7 mouse cellular contexts compared by ENCODE assay signal in the genomic region with DNA sequence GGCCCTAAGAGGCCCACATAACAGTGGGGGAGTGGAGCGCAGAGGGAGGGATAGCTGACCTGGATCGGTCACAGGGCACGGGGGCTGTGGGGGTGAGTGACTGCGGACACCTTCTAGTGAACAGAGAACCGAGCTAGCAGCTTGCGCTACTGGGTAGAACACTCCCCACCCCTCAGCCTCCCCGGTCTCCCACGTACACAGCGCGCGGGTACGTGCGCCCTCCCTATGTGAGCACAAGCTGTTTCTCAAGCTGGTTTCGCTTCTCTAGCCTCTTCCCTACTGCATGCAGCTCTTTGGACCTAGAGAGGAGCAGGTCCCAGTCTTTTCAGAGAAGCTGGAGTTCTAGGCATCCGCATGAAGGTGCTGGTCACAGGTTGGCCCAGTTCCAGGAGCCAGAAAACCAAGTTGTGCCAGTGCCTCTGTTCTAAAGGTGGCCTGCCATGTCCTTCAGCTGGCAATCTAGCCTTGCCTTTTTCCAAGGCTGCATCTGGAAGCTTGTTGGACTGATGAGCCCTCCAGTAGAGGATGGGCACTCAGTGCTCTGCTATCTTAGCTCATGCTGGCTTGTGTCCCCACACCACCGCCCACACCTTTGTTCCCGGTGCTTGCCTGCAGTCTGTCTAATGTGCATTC. TPM values are rescaled to one million over a fixed set of nuclear protein-coding genes. Genes with fewer than 3 reads are reported as not detected.
A peak's percentile ranks its signal among the peaks of the same experiment; 100 is the strongest.
DNase-seq lines count a peak whose midpoint lies in the region; TF ChIP-seq lines count a peak whose summit lies in the region.

No protein-coding gene starts in this region.

- DNase-seq in adrenal gland, adult 2 months = peak; percentile 87
- peak; percentile 73 for DNase-seq in embryonic facial prominence, embryonic 10.5 days (ENCODE audit: low spot score)
- peak; percentile 83 to 84 for DNase-seq in heart, adult 2 months
- peak; percentile 84 for DNase-seq in kidney, adult 18-20 months
- DNase-seq in left cerebral cortex, postnatal 4 days = peak; percentile 73
- DNase-seq in midbrain, embryonic 10.5 days (ENCODE audit: low spot score) = peak; percentile 69
- DNase-seq in spleen, adult 12 weeks (ENCODE audit: low spot score) = peak; percentile 62

- peak overlapping the region; percentile 100 for H3K4me3 ChIP-seq in embryonic facial prominence, embryonic 10.5 days
- H3K4me3 ChIP-seq in heart, adult 2 months = peak overlapping the region; percentile 97
- peak overlapping the region; percentile 92 for H3K4me3 ChIP-seq in midbrain, embryonic 10.5 days

- 4% methylated on average over 17 of the region's 17 CpGs for WGBS in embryonic facial prominence, embryonic 10.5 days
- WGBS in heart, adult 2 months = 1% methylated on average over 17 of the region's 17 CpGs
- 3% methylated on average over 17 of the region's 17 CpGs for WGBS in midbrain, embryonic 10.5 days

- peak overlapping the region; percentile 99 for H3K27ac ChIP-seq in embryonic facial prominence, embryonic 10.5 days (replicated peaks)
- peak overlapping the region; percentile 100 for H3K27ac ChIP-seq in heart, adult 2 months
- peak overlapping the region; percentile 98 for H3K27ac ChIP-seq in midbrain, embryonic 10.5 days (replicated peaks)

- no peak; the same call in 1 of the 2 replicates for TF ChIP-seq EP300 in heart, adult 2 months (IDR thresholded peaks at IDR 0.05; ENCODE audit: insufficient read depth, low read depth, low read length)

- peaks cover 36% of the 10 kb centered on the region for H3K4me1 ChIP-seq in embryonic facial prominence, embryonic 10.5 days
- peaks cover 4% of the 10 kb centered on the region for H3K4me1 ChIP-seq in heart, adult 2 months (ENCODE audit: control insufficient read depth, insufficient read depth, low read length)
- peaks cover 47% of the 10 kb centered on the region for H3K4me1 ChIP-seq in midbrain, embryonic 10.5 days

- peaks cover 30% of the 10 kb centered on the region for H3K36me3 ChIP-seq in embryonic facial prominence, embryonic 10.5 days (replicated peaks)
- peaks cover 11% of the 10 kb centered on the region for H3K36me3 ChIP-seq in heart, adult 2 months (ENCODE audit: control insufficient read depth, insufficient read depth, low read length)
- peaks cover 31% of the 10 kb centered on the region for H3K36me3 ChIP-seq in midbrain, embryonic 10.5 days

- TF ChIP-seq POLR2A in heart, adult 2 months (IDR thresholded peaks at IDR 0.05; ENCODE audit: insufficient read depth, low read depth, low read length) = no peak; the same call in 1 of the 2 replicates

- intact Hi-C loops in heart, adult 2 months (cut with DNase I) = loop anchor here (1.0 to 5.0 kb wide), 2 partner anchors 10 to 453 kb away; no protein-coding TSS in a partner anchor
- intact Hi-C loops in left cerebral cortex, postnatal 4 days (cut with DNase I) = no loop called here

- H3K27me3 ChIP-seq in embryonic facial prominence, embryonic 10.5 days (replicated peaks; ENCODE audit: low read depth, poor library complexity, severe bottlenecking) = no peaks in the 10 kb centered on the region
- H3K27me3 ChIP-seq in heart, adult 2 months (ENCODE audit: control insufficient read depth, insufficient read depth, low read length) = no peaks in the 10 kb centered on the region
- no peaks in the 10 kb centered on the region for H3K27me3 ChIP-seq in midbrain, embryonic 10.5 days (ENCODE audit: low read depth, poor library complexity, severe bottlenecking)

- H3K79me2 ChIP-seq in heart, adult 2 months (replicated peaks; ENCODE audit: control insufficient read depth, insufficient read depth, low read length) = no peaks in the 10 kb centered on the region

- H3K9me3 ChIP-seq in embryonic facial prominence, embryonic 10.5 days = no peaks in the 10 kb centered on the region
- no peaks in the 10 kb centered on the region for H3K9me3 ChIP-seq in midbrain, embryonic 10.5 days (replicated peaks)

- TF ChIP-seq CTCF in heart, adult 2 months (IDR thresholded peaks at IDR 0.05) = no peak

- peak overlapping the region; percentile 94 for H3K9ac ChIP-seq in heart, adult 2 months (ENCODE audit: low read depth, low read length)

RNA-seq across cellular contexts. Expression of a gene that starts 1.2 kb away (rescaled TPM):
- total RNA-seq in adrenal gland, adult 2 months (2021) = 1,000 to 10,000 TPM; 1,973 to 2,851 TPM
- polyA plus RNA-seq in adrenal gland, adult 2 months (2012; rRNA removed) = 197 and 291 TPM in 2 replicates
- polyA plus RNA-seq in embryonic facial prominence, embryonic 10.5 days (2016; fragmentation: Nextera tagmentation; extraction: Ambion mirVana) = 2,187 and 2,215 TPM in 2 replicates
- 1,000 to 10,000 TPM; 1,183 to 1,319 TPM for total RNA-seq in heart, adult 2 months (2021)
- 464 and 736 TPM in 2 replicates for polyA plus RNA-seq in heart, adult 2 months (2012; rRNA removed)
- 1,000 to 10,000 TPM; 1,680 to 1,682 TPM for total RNA-seq in left cerebral cortex, postnatal 4 days (2021)
- 1,780 and 2,044 TPM in 2 replicates for polyA plus RNA-seq in midbrain, embryonic 10.5 days (2016; fragmentation: Nextera tagmentation; extraction: Ambion mirVana)

RNA-seq across cellular contexts. Expression of a gene that starts 10.6 kb away (rescaled TPM):
- 10 to 100 TPM; 43.6 to 59.7 TPM for total RNA-seq in adrenal gland, adult 2 months (2021)
- polyA plus RNA-seq in adrenal gland, adult 2 months (2012; rRNA removed) = 167 and 198 TPM in 2 replicates
- polyA plus RNA-seq in embryonic facial prominence, embryonic 10.5 days (2016; fragmentation: Nextera tagmentation; extraction: Ambion mirVana) = 95.8 and 101 TPM in 2 replicates
- 10 to 100 TPM; 23.4 to 24.0 TPM for total RNA-seq in heart, adult 2 months (2021)
- 45.1 and 49.2 TPM in 2 replicates for polyA plus RNA-seq in heart, adult 2 months (2012; rRNA removed)
- total RNA-seq in left cerebral cortex, postnatal 4 days (2021) = 10 to 100 TPM; 39.2 to 40.2 TPM
- polyA plus RNA-seq in midbrain, embryonic 10.5 days (2016; fragmentation: Nextera tagmentation; extraction: Ambion mirVana) = 122 and 124 TPM in 2 replicates

RNA-seq across cellular contexts. Expression of a gene that starts 18.7 kb away (rescaled TPM):
- total RNA-seq in adrenal gland, adult 2 months (2021) = 1 to 10 TPM; 3.0 to 5.6 TPM
- 5.2 and 6.4 TPM in 2 replicates for polyA plus RNA-seq in adrenal gland, adult 2 months (2012; rRNA removed)
- polyA plus RNA-seq in embryonic facial prominence, embryonic 10.5 days (2016; fragmentation: Nextera tagmentation; extraction: Ambion mirVana) = 6.6 and 7.1 TPM in 2 replicates
- 1 to 10 TPM; 1.1 TPM for total RNA-seq in heart, adult 2 months (2021)
- polyA plus RNA-seq in heart, adult 2 months (2012; rRNA removed) = 1.6 and 2.2 TPM in 2 replicates
- total RNA-seq in left cerebral cortex, postnatal 4 days (2021) = 1 to 10 TPM; 2.4 to 2.7 TPM
- 8.6 and 9.2 TPM in 2 replicates for polyA plus RNA-seq in midbrain, embryonic 10.5 days (2016; fragmentation: Nextera tagmentation; extraction: Ambion mirVana)

RNA-seq across cellular contexts. Expression of a gene that starts 24.8 kb away (rescaled TPM):
- under 1 TPM; 0.06 to 0.17 TPM for total RNA-seq in adrenal gland, adult 2 months (2021)
- 0.09 and 0.74 TPM in 2 replicates for polyA plus RNA-seq in adrenal gland, adult 2 months (2012; rRNA removed)
- polyA plus RNA-seq in embryonic facial prominence, embryonic 10.5 days (2016; fragmentation: Nextera tagmentation; extraction: Ambion mirVana) = 5.8 and 8.3 TPM in 2 replicates
- total RNA-seq in heart, adult 2 months (2021) = under 1 TPM in 1 of 2 experiments, not detected in 1; 0.07 TPM
- polyA plus RNA-seq in heart, adult 2 months (2012; rRNA removed) = 0.04 and 0.06 TPM in 2 replicates
- 10 to 100 TPM; 90.3 to 92.2 TPM for total RNA-seq in left cerebral cortex, postnatal 4 days (2021)
- 7.0 and 10.2 TPM in 2 replicates for polyA plus RNA-seq in midbrain, embryonic 10.5 days (2016; fragmentation: Nextera tagmentation; extraction: Ambion mirVana)

RNA-seq across cellular contexts. Expression of a gene that starts 25.2 kb away (rescaled TPM):
- 100 to 1,000 TPM; 104 to 197 TPM for total RNA-seq in adrenal gland, adult 2 months (2021)
- polyA plus RNA-seq in adrenal gland, adult 2 months (2012; rRNA removed) = 288 and 410 TPM in 2 replicates
- 53.4 and 58.1 TPM in 2 replicates for polyA plus RNA-seq in embryonic facial prominence, embryonic 10.5 days (2016; fragmentation: Nextera tagmentation; extraction: Ambion mirVana)
- 10 to 100 TPM; 80.3 to 84.6 TPM for total RNA-seq in heart, adult 2 months (2021)
- polyA plus RNA-seq in heart, adult 2 months (2012; rRNA removed) = 160 and 184 TPM in 2 replicates
- total RNA-seq in left cerebral cortex, postnatal 4 days (2021) = 10 to 100 TPM; 68.8 to 69.9 TPM
- 62.9 and 70.6 TPM in 2 replicates for polyA plus RNA-seq in midbrain, embryonic 10.5 days (2016; fragmentation: Nextera tagmentation; extraction: Ambion mirVana)

Comparison
In these comparisons a context has a peak if more than half of its experiments do, and no peak if none do; other contexts are left out.
1. Peak in every context shown above with its lines: DNase-seq, H3K4me3 ChIP-seq and H3K27ac ChIP-seq.